Mouse (Mus musculus) cortical plate, adult 2 months (tissue): Measurements from ENCODE around the gene V1ra8. TPM values are rescaled to one million over a fixed set of nuclear protein-coding genes. Genes with fewer than 3 reads are reported as not detected.
"Not testable (repeated sequence)": the region's sequence is repeated elsewhere in the genome, so short reads cannot be mapped to it uniquely, and the experiment has no call there.

Experiments
- H3K27ac ChIP-seq: fragments of 200-500 bp; 2 replicates; pipeline ENCODE4 v1.5.1; 2012; ENCODE audit warnings: low read length, control low read depth, inconsistent platforms; ENCODE audit not compliant: insufficient read depth
- H3K4me1 ChIP-seq: fragments of 200-500 bp; 2 replicates; pipeline ENCODE4 v1.6.1; 2011; ENCODE audit warnings: low read length; ENCODE audit not compliant: control insufficient read depth, insufficient read depth
- H3K4me3 ChIP-seq: fragments of 200-500 bp; 2 replicates; pipeline ENCODE4 v1.5.1; 2011; ENCODE audit warnings: mild to moderate bottlenecking, low read length, control low read depth; ENCODE audit not compliant: insufficient read depth
- CTCF ChIP-seq: fragments of 200-500 bp; IDR thresholded peaks from 2 replicates; pipeline ENCODE4 v1.5.1; 2011; ENCODE audit warnings: mild to moderate bottlenecking, control low read depth, low read length; ENCODE audit not compliant: insufficient read depth; ENCODE audit errors: extremely low read depth
- POLR2A ChIP-seq: fragments of 200-500 bp; IDR thresholded peaks from 2 replicates; pipeline ENCODE4 v1.6.1; 2011; ENCODE audit warnings: mild to moderate bottlenecking, low read length, control low read depth; ENCODE audit not compliant: insufficient read depth; ENCODE audit errors: extremely low read depth
- polyA plus RNA-seq: library from polyadenylated mRNA; depleted of rRNA; stranded (reverse); fragments of >200 nt; gene quantifications from 2 replicates; pipeline ENCODE4 v1.2.3, GENCODE M21; 2012; rRNA removed

V1ra8 gene
- not detected in 2 replicates for polyA plus RNA-seq

DNA sequence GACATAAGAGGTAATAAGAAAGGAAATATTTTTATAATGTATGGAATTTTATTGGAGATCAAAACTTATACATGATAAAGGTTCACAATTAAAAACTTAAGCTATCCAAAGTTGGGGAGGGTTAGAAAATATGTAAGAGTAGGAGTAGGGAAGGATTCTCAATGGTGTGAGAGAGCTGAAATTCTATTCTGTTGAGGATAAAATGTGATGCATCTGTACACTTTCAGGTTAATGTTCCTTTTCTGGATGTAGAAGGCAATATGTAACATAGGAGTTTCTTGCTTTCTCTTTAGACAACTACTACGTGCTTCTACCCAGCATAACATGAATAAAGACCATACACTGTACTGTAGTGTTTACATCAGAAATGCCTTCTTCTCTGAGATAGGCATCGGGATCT lies at the start of gene V1ra8:
V1ra8 (plus strand) TSS at position 301 of the 400 bp plus-strand sequence.
- H3K4me1 ChIP-seq, H3K27ac ChIP-seq, H3K4me3 ChIP-seq: not testable (repeated sequence)

- H3K4me1 ChIP-seq = no peaks in the 10 kb centered on the region
- no peak overlapping the region for H3K4me3 ChIP-seq
- TF ChIP-seq POLR2A = no peak
- TF ChIP-seq CTCF = no peak
- no peak overlapping the region for H3K27ac ChIP-seq
Observed at GRCm38 (mm10) chr6:90160139-90160538, 42.5 kb upstream of the V1ra8 start.

DNA sequence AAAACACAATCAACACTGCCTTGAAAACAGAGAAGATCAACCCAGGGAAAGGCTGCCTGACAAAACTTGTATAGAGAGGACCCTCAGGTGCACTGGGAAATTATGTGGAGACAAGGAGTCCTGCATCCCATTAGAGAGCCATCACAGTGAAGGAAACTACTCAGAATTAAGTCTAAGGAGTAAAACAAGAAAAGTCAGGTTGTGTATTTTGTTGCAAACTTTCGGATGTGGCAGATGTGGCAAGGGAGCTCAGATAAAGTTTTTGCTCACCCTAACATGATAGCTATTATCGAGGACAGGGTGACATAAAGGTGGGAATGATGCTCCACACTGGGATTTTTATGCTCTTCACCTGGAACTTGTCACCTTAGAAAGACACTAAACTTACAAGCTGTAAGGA lies 28.1 kb upstream of the V1ra8 start, which contains the start of gene Vmn1r52:
Vmn1r52 (plus strand) TSS at position 301 of the 400 bp plus-strand sequence.
- no peaks in the 10 kb centered on the region for H3K4me1 ChIP-seq
- H3K4me3 ChIP-seq = no peak within 1 kb of the TSS
- no peak for TF ChIP-seq CTCF
- TF ChIP-seq POLR2A = no peak
- no peak within 1 kb of the TSS for H3K27ac ChIP-seq

- Histone ChIP-seq H3K4me3 (no peak within 1 kb of the TSS), H3K27ac (no peak within 1 kb of the TSS), H3K4me1 (no peaks in the 10 kb centered on the region)
- TF ChIP-seq POLR2A = no peak
- no peak for TF ChIP-seq CTCF
Observed at GRCm38 (mm10) chr6:90224338-90224737, 21.7 kb downstream of the V1ra8 start, which contains the start of gene Vmn1r53. Gene Vmn1r53 (minus strand): TSS chr6:90224438.

- H3K4me1 ChIP-seq, H3K27ac ChIP-seq, H3K4me3 ChIP-seq: not testable (repeated sequence)
Observed at GRCm38 (mm10) chr6:90232114-90232513, 29.5 kb downstream of the V1ra8 start.

DNA sequence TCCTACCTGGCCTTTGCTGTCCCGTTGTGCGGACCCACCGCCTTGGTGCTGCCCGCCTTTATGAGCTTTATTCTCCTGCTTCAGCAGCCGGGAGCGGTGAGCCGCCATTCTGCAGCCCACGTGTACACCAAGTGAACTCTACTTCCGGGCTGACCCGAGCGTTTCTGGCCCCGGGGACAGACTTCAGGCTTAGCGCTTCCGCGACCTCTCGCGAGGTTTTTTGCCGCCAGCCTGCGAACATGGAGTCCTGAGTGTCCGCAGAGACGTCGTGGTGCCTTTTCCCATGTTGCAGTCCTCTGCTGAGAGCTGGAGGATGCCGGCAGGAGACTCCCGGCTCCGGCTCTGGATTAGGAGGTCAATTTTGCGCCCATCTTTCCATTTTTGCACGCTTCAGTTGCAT lies 30.1 kb downstream of the V1ra8 start:
- Histone ChIP-seq H3K4me1 (no peaks in the 10 kb centered on the region), H3K4me3 (no peak overlapping the region), H3K27ac (no peak overlapping the region)
- TF ChIP-seq CTCF (no peak), POLR2A (no peak)

GRCm38 (mm10) chr6:90244019-90244418 lies 41.4 kb downstream of the V1ra8 start:
- no peaks in the 10 kb centered on the region for H3K4me1 ChIP-seq
- H3K27ac ChIP-seq = no peak overlapping the region
- no peak for TF ChIP-seq POLR2A
- TF ChIP-seq CTCF = no peak
- no peak overlapping the region for H3K4me3 ChIP-seq

- TF ChIP-seq CTCF (no peak), POLR2A (no peak)
- Histone ChIP-seq H3K27ac (no peak within 1 kb of the TSS), H3K4me3 (no peak within 1 kb of the TSS), H3K4me1 (no peaks in the 10 kb centered on the region)
Observed at GRCm38 (mm10) chr6:90246000-90246399, 43.4 kb downstream of the V1ra8 start, which contains the start of gene Vmn1r54. Gene Vmn1r54 (plus strand): TSS chr6:90246300.

Other genes with a start within 250 kb of the V1ra8 start
- gene Vmn1r46, start 233.5 kb upstream of the V1ra8 start, polyA plus RNA-seq = not detected in 2 replicates
- not detected in 2 replicates for gene Vmn1r47, start 186.6 kb upstream of the V1ra8 start, polyA plus RNA-seq
- gene Vmn1r48, start 166.0 kb upstream of the V1ra8 start, polyA plus RNA-seq = not detected in 2 replicates
- gene Vmn1r49, start 124.3 kb upstream of the V1ra8 start, polyA plus RNA-seq = not detected in 2 replicates
- not detected in 2 replicates for gene Vmn1r50, start 101.4 kb upstream of the V1ra8 start, polyA plus RNA-seq
- gene Vmn1r51, start 80.2 kb upstream of the V1ra8 start, polyA plus RNA-seq = not detected in 2 replicates
- not detected in 2 replicates for gene Vmn1r52, start 28.0 kb upstream of the V1ra8 start, polyA plus RNA-seq
- not detected in 2 replicates for gene Vmn1r53, start 21.6 kb downstream of the V1ra8 start, polyA plus RNA-seq
- gene Vmn1r54, start 43.5 kb downstream of the V1ra8 start, polyA plus RNA-seq = not detected in 2 replicates
- gene BC048671, start 98.4 kb downstream of the V1ra8 start, polyA plus RNA-seq = not detected in 2 replicates
- gene Chst13, start 122.4 kb downstream of the V1ra8 start, polyA plus RNA-seq = 0.06 and 0.17 TPM in 2 replicates
- 0.04 TPM in 1 of 2 replicates, not detected in the other for gene Uroc1, start 130.5 kb downstream of the V1ra8 start, polyA plus RNA-seq
- 17.3 and 18.2 TPM in 2 replicates for gene Zxdc, start 166.7 kb downstream of the V1ra8 start, polyA plus RNA-seq
- 8.9 and 9.5 TPM in 2 replicates for gene Cfap100, start 226.0 kb downstream of the V1ra8 start, polyA plus RNA-seq